Mouse (Mus musculus) limb, embryonic 14.5 days (tissue): ENCODE measurements around the gene Sult6b2. TPM values are rescaled to one million over a fixed set of nuclear protein-coding genes. Genes with fewer than 3 reads are reported as not detected.
A peak's percentile ranks its signal among the peaks of the same experiment; 100 is the strongest.

ENCODE experiments used
- ATAC-seq: fragments of 200-750 bp; cut with Nextera tagmentation; 2 replicates; pipeline ENCODE4 v1.8.0; 2017; ENCODE audit warnings: low read depth, moderate number of reproducible peaks, moderate TSS enrichment; ENCODE audit not compliant: low FRiP score
- DNase-seq: peaks from one replicate; pipeline ENCODE4 v3.0.0-alpha.2; 2015; ENCODE audit warnings: low spot score
- H3K27ac ChIP-seq: fragments of 300-500 bp; sonication (generic); replicated peaks from 2 replicates; pipeline ENCODE4 v1.5.1; 2014; ENCODE audit warnings: low read depth, mild to moderate bottlenecking, low read length, moderate library complexity, mixed read lengths
- H3K27me3 ChIP-seq: fragments of 300-500 bp; sonication (generic); 2 replicates; pipeline ENCODE4 v1.6.1; 2014; ENCODE audit warnings: low read length, mixed read lengths; ENCODE audit not compliant: control insufficient read depth, insufficient read depth
- H3K36me3 ChIP-seq: fragments of 300-500 bp; sonication (generic); 2 replicates; pipeline ENCODE4 v1.6.1; 2014; ENCODE audit warnings: mild to moderate bottlenecking, low read length, moderate library complexity, mixed read lengths; ENCODE audit not compliant: control insufficient read depth, insufficient read depth
- H3K4me1 ChIP-seq: fragments of 300-500 bp; sonication (generic); 2 replicates; pipeline ENCODE4 v1.6.1; 2014; ENCODE audit warnings: antibody characterized with exemption, low read length, mixed read lengths; ENCODE audit not compliant: control insufficient read depth, insufficient read depth
- H3K4me2 ChIP-seq: fragments of 300-500 bp; sonication (generic); replicated peaks from 2 replicates; pipeline ENCODE4 v1.6.1; 2014; ENCODE audit warnings: low read depth, mild to moderate bottlenecking, low read length, moderate library complexity; ENCODE audit not compliant: severe bottlenecking
- H3K4me3 ChIP-seq: fragments of 300-500 bp; sonication (generic); replicated peaks from 2 replicates; pipeline ENCODE4 v1.5.1; 2014; ENCODE audit warnings: low read length
- H3K9ac ChIP-seq: fragments of 300-500 bp; sonication (generic); 2 replicates; pipeline ENCODE4 v1.6.1; 2014; ENCODE audit warnings: mild to moderate bottlenecking, low read depth, low read length, moderate library complexity; ENCODE audit not compliant: severe bottlenecking
- H3K9me3 ChIP-seq: fragments of 300-500 bp; sonication (generic); 2 replicates; pipeline ENCODE4 v1.6.1; 2016; ENCODE audit warnings: low read length; ENCODE audit not compliant: control insufficient read depth
- POLR2A ChIP-seq: fragments of 200-500 bp; IDR thresholded peaks from 2 replicates; pipeline ENCODE4 v1.8.0; 2012; ENCODE audit warnings: inconsistent platforms, mild to moderate bottlenecking, moderate library complexity, borderline replicate concordance; ENCODE audit not compliant: insufficient read depth, insufficient read length; ENCODE audit errors: extremely low read depth
- WGBS: fragments of 180-500 bp; shearing (Covaris S2); extraction: QIAGEN DNeasy Blood & Tissue Kit; methylation state at CpG from one replicate; pipeline ENCODE4 v1.1.7; 2014; 5-methylcytosine and 5-hydroxymethylcytosine counted together
- polyA plus RNA-seq, 2 experiments: library from polyadenylated mRNA; depleted of rRNA in 1 of 2; stranded (reverse) in 1 of 2; unstranded in 1 of 2; fragments of >200 nt; fragmentation: Nextera tagmentation in 1 of 2; extraction: Ambion mirVana in 1 of 2; gene quantifications; 2 replicates each; pipeline versions ENCODE4 v1.2.1 to v1.2.3; 2012 to 2014

Gene Sult6b2
- polyA plus RNA-seq, 2 experiments, result 0.13 TPM; not detected in 1

DNA sequence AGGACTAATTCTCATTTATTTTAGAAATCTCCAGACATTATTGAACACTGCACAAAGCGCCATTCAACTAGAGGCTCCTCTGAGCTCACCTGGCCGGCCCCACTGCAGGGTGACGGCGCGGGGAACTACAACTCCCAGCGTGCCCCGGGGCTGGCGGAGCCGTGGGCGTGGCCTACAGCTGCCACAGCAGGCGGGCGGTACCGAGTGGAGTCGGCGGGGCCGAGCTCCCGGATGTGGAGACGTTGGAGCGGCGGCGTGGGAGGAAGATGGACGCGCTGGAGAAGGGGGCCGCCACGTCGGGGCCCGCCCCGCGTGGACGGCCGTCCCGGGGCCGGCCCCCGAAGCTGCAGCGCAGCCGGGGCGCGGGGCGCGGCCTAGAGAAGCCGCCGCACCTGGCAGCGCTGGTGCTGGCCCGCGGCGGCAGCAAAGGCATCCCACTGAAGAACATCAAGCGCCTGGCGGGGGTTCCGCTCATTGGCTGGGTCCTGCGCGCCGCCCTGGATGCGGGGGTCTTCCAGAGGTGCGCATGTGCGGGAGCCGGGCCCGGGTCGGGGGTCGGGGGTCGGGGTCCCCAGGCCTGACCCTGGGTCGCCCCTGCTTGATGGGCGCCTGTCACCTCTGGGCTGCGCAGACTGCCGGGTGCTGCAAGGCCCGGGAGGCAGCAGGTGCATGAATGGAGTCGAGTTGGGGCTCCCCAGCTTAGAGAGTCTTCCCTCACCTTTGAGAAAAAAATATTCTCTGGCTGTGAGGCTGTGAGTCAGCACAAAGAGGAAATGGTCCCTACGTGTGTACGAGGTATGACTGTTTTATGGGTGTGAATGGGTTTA lies 47.6 kb downstream of the Sult6b2 start, which contains the start of gene Cmas:
Cmas (plus strand) TSS at position 180 of the 827 bp plus-strand sequence.
- peaks cover 12% of the 10 kb centered on the region; the same call in 1 of the 2 replicates for H3K4me1 ChIP-seq
- peak within 1 kb of the TSS; percentile 87 for H3K4me3 ChIP-seq
- 0 out of 2 replicates have a peak, but pooled peaks have one; percentile 61 for TF ChIP-seq POLR2A
- WGBS, result 1% methylated on average over 57 of the region's 68 CpGs
- ATAC-seq, result peak; percentile 97
- peak within 1 kb of the TSS; percentile 65; the same call in 1 of the 2 replicates for H3K27ac ChIP-seq
- H3K9me3 ChIP-seq, result no peaks in the 10 kb centered on the region
- DNase-seq, result peak; percentile 90
- peak within 1 kb of the TSS; percentile 64 for H3K4me2 ChIP-seq
- H3K36me3 ChIP-seq, result peaks cover 19% of the 10 kb centered on the region
- H3K27me3 ChIP-seq, result no peaks in the 10 kb centered on the region; the same call in 1 of the 2 replicates
- peak within 1 kb of the TSS; percentile 90 for H3K9ac ChIP-seq

- no peak for TF ChIP-seq POLR2A
- ATAC-seq (no peak), DNase-seq (no peak)
- Histone ChIP-seq H3K27ac (no peak overlapping the region), H3K9me3 (no peaks in the 10 kb centered on the region), H3K4me1 (peaks cover 4% of the 10 kb centered on the region; the same call in 1 of the 2 replicates), H3K36me3 (no peaks in the 10 kb centered on the region), H3K4me2 (no peak overlapping the region), H3K9ac (no peak overlapping the region), H3K27me3 (no peaks in the 10 kb centered on the region; the same call in 1 of the 2 replicates), H3K4me3 (no peak overlapping the region)
- WGBS, result 33% methylated on average over 14 of the region's 14 CpGs
Observed at GRCm38 (mm10) chr6:142752331-142753246, 51.7 kb downstream of the Sult6b2 start.

GRCm38 (mm10) chr6:142751365-142751764 lies 52.9 kb downstream of the Sult6b2 start:
- DNase-seq (no peak), ATAC-seq (no peak)
- H3K4me3 ChIP-seq, result no peak overlapping the region
- H3K9ac ChIP-seq, result no peak overlapping the region
- H3K4me2 ChIP-seq, result no peak overlapping the region
- H3K9me3 ChIP-seq, result no peaks in the 10 kb centered on the region
- no peaks in the 10 kb centered on the region; the same call in 1 of the 2 replicates for H3K27me3 ChIP-seq
- no peaks in the 10 kb centered on the region for H3K4me1 ChIP-seq
- H3K36me3 ChIP-seq, result no peaks in the 10 kb centered on the region
- TF ChIP-seq POLR2A, result no peak
- WGBS, result 59% methylated on average over 9 of the region's 9 CpGs
- no peak overlapping the region for H3K27ac ChIP-seq

GRCm38 (mm10) chr6:142748057-142748708 lies 56.1 kb downstream of the Sult6b2 start:
- TF ChIP-seq POLR2A, result no peak
- no peak overlapping the region for H3K9ac ChIP-seq
- no peak overlapping the region for H3K4me3 ChIP-seq
- no peak overlapping the region for H3K27ac ChIP-seq
- no peaks in the 10 kb centered on the region for H3K36me3 ChIP-seq
- no peak for ATAC-seq
- no peaks in the 10 kb centered on the region for H3K4me1 ChIP-seq
- no peak for DNase-seq
- H3K4me2 ChIP-seq, result no peak overlapping the region
- 74% methylated on average over 8 of the region's 8 CpGs for WGBS
- no peaks in the 10 kb centered on the region for H3K27me3 ChIP-seq
- H3K9me3 ChIP-seq, result no peaks in the 10 kb centered on the region
